Mouse (Mus musculus) frontal cortex, postnatal 36 days (tissue): ENCODE results near the gene Cox6b1.

Experiments
- DNase-seq, 2 experiments: peaks; one replicate each; pipeline ENCODE4 v3.0.0; 2022; ENCODE audit warnings: low spot score in 2 of 2

Gene Cox6b1

DNA sequence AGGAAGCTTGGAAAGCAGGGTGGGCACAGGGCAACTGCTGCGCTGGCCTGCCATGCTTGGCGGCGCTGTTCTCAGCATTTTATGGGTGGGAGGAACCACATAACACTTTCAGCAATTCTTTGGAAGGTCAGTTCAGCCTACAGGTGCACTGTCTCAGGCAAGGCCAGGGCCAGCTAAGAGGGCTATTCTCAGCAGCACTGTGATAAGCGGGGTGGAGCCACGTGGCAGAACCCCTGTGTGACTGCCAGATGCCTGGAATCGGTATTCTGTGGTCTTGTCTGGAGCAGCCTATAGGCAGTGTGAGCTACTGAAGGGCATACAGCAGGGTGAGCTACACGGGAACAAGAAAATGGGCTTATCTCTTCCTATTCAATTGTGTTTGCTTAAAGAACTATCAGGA lies 15.9 kb downstream of the Cox6b1 start:
- DNase-seq: no peak

DNA sequence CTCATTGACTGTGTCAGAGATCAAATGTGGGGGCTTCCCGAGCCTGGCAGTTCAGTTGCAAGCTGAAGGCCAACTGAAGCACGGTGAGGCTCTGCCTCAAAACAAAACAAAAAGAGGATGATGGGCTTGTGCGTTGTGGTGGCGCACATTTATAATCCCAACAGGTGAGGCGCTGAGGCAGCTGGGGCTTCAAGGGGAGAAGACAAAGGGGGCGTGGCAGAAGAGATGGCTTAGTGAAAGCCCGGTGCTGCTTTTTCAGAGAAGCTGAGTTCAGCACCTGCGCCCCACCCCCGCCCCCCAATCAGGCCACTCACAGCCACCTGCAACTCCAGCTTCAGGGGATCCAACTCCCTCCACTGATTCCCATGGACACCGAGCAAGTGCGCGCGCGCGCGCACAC lies 17.5 kb downstream of the Cox6b1 start:
- no peak for DNase-seq

DNA sequence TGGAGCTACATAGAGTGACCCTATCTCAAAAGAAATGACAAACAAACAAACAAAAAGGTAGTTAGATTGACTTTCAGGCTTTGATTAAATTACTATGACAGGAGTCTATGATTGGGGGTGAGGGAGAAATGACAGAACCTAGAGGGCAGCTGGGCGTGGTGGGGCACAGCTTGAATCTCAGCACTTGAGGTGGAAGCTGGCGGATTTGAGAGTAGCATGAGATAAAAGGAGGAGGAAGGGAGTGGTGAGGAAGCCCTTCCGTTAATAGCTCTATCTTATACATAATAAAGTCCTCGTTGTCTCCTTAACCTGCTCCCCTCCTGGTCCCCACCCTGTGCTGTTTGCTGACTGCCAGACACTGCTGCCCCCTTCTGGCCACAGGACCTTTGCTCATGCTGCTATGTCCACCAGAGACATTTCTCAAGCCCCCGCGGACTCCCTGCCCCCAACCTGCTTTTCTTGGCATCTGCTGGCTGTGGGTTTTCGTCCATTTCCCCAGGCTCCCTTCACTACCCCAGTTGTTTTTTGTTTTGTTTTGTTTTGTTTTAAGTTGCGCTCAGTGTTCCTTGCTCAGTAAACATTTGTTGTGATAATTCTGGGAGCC lies 18.1 kb downstream of the Cox6b1 start:
- DNase-seq: no peak

DNA sequence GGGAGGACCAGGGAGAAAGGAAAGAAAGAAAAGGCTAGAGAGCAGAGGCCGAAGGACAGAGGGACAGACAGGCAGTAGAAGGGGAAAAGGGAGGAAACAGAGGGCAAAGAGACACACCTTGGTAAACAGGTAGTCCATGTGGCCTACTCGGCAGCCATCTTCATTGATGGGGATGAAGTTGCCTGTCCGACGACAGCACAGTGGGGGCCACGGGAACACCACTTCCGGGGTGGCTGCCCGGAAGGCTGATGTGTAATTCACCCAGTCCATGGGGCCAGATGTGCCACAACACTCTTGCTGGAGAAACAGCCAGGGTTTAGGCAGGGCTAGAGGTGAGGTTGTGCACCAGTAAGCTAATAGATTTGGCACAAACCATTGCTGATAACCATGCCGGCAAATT lies 21.0 kb downstream of the Cox6b1 start:
- no peak for DNase-seq

DNA sequence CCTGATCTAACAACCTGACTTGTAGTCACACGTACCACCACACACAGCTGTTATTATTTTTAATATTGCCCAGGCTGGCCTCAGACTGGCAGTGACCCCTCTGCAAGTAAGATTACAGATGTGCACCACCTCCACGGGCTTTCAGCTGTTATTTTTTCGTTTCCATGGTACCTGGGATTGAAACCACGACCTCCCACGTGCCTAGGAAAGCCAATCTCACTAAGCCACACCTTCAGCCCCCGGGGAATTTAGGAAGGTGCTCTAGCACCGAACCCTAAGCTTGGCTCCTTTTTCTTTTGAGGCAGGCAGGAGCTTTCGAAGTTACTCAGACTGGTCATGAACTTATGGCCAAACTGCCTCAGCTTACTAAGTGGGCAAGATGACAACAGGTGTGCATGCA lies 21.5 kb downstream of the Cox6b1 start:
- DNase-seq: no peak

DNA sequence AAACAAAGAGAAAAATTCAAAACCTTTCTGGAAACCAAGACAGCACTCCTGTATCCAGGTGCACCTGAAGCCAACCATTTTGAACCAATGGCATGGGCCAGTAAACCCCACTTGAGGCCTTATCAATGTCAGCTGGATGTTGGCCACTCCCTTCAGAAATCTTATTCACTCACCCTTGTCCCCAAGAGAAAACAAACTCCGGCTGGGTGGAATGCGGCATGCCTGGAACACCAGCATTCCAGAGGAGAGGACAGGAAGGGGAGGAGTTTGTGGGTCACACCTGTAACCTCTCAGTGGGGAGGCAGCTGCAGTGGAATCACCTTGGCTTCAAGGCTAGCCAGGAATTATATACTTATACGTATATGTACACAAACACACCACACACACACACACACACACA lies 23.4 kb downstream of the Cox6b1 start:
- DNase-seq: no peak

DNA sequence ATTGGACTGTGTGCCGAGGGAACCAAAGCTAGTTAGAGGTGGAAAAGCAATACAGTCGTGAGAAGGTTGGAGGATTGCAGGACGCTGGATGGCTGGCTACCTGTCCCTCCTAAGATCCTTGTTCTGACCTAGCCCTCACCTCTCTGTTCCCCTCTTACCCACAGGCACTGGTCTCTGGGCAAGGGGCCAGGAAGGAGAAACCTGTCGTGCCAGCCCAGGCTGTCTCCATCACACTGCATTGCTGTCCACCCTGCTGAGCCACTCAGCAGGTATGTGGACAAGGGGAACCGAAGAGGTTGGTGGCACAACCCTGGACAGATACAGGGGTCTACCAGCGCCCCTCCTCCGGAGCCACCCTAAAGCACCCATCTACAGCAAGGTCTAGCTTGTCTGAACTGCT lies 25.3 kb downstream of the Cox6b1 start:
- DNase-seq: no peak

DNA sequence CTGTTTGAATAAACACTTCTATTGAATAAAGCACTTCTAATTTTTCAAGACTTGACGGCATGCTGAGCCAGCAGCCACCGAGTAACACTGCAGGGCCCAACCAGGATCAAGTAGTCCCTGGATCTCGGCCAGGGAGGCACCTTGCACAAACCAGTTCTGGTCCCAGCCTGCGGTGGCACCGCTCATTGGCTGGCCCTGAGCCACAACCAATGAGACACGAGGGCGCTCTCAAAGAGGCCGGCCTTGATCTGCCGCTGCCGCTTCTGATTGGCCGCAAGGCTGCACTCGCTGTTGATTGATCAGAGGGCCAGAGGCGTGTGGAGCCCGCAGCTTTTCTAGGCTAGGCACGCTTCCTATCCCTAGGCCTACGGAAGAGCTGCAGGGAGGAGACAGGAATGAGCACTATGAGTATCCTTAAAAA lies 26.0 kb downstream of the Cox6b1 start:
- DNase-seq: peak; percentile 90 to 94

DNA sequence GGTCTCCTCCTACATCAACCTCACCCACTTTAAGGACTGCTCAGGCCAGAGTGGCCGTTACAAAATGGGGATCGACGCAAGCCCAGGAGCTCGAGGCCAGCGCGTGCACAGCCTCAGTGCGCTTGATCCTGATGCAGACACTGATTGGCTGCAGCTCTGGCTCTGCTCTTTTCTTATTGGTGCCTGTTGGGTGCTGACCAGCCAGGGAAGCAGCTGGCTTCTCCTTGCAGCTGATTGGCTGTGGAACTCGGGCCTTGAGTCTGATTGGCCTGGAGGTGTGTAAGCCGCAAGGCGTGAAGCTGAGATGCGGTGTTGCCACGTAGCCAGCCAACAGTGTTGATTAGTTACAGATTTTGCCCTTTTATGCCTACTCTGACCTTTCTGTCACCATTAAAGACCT lies 27.2 kb downstream of the Cox6b1 start, which contains the start of gene Zbtb32:
Zbtb32 (minus strand) TSS at position 124 of the 400 bp plus-strand sequence.
- DNase-seq: no peak

DNA sequence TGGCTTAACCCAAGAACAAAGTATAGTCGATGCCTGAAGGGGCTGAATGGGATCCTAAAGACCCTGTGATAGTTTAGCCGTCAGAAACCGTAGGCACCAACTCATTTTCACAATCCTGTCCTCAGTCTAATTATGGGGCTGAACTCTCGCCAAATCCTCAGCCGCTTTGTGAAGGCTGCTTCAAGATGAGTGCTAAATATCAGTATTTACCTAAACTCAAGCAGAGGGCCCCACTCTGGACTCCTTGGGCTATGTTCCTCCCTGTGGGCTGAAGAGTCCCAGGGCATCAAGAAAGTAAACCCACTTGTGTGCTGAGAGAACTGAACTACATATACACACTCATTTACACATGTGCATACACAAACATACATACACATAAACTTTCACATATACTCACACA lies 29.1 kb downstream of the Cox6b1 start:
- no peak for DNase-seq

DNA sequence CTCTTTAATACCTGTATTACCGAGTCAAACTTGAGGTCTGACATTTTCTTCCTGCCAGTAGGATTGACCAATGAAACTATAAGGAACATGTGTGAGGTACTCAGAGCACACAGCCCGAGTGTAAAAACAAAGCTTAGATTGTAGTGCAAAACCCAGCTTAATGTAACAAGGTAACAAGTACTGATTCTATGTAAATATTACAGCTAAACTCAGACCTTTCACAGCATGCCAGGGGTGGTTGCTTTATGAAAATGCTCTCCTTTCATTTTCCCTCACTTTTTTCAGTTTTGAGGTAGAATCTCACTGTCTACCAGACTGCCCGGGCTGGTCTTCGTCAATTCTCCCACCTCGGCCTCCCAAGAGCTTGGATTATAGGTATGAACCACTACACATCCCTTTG lies 29.9 kb downstream of the Cox6b1 start:
- no peak for DNase-seq

DNA sequence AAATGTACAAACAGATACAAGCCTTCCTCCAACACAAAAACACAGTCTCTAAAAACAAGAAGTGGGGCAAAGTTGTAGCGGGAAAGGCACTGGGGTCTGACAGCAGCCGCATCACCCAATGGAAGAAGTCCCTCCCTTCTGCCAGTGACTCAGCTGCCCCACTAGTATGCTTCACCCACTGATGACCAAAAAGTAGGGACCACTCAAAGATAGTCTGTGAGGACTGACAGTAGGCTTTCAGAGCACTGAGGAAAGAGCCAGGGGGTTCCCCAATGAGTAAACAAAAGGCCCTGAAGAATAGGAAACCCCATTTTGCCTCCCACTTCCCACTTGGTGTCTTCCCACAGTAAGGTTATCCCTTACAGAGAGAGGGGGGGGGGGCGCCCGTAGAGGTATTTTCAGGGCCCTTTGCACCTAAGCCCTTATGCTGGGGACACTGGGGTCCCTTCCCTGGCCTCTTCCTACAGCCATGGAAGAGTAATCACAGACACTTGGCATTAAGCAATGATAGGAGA lies 31.4 kb downstream of the Cox6b1 start:
- no peak for DNase-seq

DNA sequence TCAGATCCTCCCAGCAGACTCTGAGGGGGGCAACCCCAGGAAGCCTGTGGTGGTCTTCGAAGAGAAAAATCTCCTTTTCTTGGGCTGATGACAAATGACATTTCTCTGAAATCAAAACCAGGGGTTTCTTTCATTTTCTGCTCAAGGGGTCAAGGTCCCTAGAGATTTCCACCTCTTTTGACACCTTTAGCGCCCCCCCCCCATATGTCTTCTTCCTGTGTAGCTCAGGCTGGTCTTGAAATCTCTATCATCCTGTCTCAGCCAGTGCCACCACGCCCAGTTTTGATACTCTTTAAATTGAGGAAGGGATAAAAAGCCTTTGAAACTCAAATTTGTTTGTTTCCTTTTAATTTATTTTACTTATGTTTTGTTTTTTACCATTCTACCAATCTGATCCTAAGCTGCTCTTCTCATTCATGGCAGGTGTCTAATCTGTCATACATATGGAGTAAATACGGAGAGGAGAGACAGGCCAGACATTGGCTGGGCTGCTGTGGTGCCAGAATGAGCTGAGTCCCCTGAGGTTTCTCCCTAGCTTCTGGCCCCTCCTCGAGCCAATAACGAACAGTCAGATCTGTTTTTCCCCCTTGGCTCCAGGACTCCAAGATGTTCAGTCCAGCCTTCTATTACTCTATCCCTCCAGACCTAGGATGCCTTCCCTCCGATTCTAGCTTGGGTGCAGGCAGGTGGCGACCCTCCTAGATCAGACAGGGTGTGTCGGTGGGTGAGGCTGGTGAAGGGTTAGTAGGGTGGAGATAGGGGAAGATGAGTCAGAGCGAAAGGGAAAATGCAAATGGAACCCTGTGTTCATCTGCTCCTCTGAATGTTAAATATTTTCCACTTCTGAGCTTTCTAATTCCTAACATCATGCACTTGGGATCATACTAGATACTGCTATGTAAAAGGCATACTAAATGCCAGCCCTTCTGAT lies 32.1 kb downstream of the Cox6b1 start:
- no peak for DNase-seq

DNA sequence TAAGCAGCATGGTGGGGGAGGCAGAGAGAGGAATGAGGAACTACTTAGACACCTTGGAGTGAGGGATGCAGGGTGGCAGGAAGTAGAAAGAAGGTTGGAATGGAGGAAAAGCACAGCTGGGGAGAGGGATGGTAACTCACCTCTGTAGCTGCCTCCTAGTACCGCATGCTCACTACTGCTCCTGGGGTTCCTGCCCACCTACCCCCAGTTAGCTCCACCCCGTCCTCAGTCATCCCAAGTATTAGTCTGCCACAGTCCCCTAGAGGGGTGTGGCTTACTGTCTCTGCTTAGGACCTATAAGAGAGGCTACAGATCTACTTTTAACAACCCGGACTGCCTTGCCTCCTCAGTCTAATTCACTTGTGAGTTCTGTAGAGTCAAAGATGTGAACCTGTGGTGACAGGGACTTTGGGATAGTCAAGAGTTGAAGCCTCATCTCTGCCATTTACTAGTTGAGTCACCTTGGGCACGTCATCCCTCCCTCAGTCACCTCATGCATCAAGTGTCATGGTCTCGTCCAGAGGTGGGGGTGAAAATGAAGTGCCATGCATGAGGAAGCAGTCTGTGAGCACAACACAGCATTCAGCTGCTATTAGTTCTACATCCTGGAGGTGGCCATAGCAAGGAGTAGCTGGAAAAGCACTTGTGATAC lies 33.1 kb downstream of the Cox6b1 start:
- DNase-seq: no peak

DNA sequence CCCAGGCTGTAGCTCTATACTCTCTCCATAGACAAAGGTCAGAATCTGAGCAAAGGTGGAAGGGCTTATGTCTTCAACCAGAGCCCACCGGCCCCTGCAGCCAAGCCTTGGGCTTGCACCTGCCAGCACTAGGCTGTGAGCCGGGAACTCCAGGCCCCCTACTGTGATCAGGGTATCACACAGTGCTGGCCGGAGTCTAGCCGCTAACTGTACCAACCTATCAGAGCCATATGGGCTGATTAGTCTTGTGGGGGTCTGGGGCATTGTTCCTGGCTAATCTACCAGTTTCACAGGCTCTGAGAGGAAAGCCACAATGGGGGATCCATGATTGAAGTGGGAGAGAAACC lies 34.4 kb downstream of the Cox6b1 start:
- no peak for DNase-seq

DNA sequence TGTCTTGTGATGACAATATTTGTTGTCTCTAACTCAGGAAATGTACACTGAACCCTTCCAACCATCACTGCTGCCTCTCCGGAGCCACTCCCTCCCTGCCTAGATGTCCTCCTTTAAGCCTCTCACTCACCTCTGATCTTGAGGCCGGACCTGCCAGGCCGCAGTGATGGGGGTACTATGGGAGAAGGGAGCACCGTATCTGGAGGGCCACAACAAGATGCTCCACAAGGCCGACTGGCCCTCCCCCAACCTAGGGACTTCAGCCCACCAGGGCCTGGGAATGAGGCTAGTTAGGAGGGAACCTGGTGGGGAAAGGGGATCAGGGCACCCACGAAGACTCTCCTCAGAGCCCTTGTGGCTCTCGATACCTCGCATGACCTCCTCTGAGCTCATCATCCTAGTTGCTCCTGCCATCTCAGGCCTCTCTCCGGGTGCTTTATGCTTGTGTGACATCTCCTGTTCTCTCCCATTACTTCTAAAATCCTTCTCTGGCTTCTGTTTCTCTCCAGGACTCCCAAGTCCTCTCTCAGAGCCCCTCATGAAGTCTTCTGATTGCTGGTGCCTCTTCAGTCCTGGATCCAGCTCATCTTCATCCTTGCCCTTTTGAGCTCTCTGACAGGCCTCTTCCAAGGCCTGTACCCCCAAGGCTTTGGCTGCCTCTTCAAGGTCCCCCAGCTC lies 34.9 kb downstream of the Cox6b1 start:
- DNase-seq: no peak

DNA sequence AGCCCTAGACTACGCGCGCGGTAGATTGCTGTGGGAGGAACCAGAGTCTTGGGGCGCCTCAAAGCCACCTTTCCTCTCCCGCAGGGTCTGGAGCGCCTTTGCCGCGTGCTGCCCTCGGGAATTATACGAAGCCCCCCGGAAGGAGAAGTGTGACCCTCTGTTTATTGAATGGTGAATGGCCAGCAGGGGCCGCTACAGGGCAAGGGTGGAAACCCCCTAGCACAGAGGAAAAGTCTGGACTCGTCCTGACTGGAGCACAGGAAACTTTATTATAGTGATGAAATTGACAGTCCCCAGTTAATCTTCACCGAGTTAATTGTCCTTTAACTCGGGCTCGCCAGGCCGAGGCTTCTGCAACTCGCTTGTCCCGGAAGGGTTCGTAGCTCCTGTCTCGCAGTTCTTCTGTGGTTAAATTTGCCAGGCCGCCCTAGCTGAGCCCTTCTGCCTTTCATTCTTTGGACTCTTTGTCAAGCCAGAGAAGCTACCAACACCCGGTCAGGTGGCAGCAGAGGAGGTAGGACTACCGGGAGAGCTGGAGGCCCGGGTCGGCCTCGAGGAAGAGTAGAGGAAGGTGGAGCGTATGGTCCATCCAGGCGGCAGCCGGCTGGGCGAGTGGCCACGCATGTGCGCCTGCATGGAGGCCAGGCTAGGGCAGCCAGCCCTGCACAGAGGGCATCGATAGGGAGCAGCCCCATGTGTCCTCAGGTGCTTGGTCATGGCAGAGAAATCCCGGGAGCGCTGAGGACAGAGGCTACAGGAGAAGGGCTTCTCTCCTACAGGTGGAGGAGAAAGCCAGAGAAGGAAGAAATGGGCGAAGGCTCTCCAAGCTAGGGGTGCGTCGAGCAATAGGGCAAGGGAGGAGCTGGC lies 36.3 kb downstream of the Cox6b1 start:
- peak; percentile 76 for DNase-seq

DNA sequence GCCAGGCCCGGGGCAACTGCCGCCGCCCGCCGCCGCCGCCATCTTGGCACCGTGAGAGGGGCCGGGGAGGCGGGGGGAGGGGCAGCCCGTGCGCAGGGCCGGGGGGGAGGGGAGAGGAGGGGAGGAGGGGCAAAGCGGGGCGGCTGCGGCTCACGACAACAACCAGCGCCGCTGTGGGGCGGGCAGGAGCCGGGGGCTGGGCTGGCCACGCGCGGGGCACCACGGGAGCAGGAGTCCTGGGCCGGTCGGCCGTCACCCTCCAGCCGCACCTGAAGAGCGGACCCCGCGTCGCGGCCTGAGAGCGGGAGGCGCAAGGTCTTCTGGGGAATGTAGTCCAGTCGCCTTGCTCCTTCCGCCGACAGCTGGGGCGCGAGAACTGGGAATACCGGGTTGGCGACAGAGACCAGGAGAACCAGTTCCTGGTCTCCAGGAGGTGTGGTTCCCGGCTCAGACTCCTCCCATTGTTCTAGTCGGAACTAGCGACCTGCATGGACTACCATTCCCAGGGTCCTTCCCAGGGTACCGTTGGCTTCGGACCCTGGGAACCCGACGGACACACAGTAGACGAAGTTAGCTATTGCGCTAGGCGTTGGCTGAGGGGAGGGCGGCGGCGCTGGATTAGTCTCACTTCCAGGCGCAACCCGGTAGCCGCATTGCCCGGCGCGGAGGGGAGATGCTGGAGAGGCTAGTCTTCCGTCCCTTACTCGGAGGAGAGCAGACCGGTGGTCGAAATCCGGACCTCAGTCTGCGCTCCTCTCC lies 37.1 kb downstream of the Cox6b1 start, which contains the start of gene Kmt2b:
Kmt2b (minus strand) TSS at position 51 of the 759 bp plus-strand sequence.
- peak; percentile 96 to 97 for DNase-seq

DNA sequence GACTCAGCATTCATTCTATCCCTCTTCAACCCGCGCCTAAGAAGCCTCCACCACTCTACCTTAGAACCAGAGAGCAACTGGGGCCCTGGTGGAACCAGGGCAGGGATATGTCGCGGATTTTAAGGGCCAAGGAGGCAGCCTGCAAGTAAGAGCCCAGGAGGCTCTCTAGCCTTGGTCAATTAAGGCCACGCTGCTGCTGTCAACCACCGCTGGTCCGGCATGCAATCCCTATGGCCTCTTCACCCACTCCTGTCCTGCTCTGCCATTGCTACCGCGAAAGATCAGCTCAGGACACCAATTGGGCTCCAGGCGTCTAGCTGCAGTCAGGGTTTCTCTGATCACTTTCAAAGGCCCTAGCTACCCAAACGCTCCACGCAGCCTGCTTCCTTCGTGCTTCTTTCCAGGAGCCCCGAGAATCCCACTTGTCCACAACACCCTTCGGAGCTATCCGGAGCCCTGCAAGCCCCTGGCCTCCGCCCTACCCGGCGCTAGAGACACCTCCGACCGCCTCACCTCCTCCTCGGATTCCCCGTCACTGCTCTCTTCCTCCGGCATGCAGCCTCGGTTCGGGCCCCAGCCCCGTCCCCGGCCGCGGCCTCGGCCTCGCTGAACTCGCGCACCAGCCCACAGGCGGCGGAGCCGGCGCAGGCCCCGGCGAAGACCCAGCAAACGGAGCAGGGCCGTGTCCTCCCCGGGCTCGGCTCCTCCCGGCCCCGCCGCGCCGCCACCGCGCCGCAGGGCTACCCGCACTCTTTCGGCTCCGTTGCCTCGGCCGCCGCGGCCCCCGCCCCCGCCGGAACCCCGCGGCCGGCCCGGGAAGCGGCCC lies 37.9 kb downstream of the Cox6b1 start:
- DNase-seq: peak; percentile 49 to 58
